Mouse (Mus musculus): Measurements from ENCODE around the gene Fkbpl. TPM values are rescaled to one million over a fixed set of nuclear protein-coding genes. Genes with fewer than 3 reads are reported as not detected.

Fkbpl gene
- total and polyA plus RNA-seq, 3 experiments = 6.4 to 7.0 TPM; not detected in 1

- H3K27ac ChIP-seq (ENCODE audit: control insufficient read depth, low read depth, low read length) = no peak overlapping the region
- TF ChIP-seq MAX (IDR thresholded peaks at IDR 0.05; ENCODE audit: low read length) (no peak), ZC3H11A (IDR thresholded peaks at IDR 0.05; ENCODE audit: low read depth, low read length) (no peak), ELF1 (IDR thresholded peaks at IDR 0.05; ENCODE audit: low read depth, low read length) (no peak), KAT2A (conservative IDR thresholded peaks at IDR 0.05; ENCODE audit: low read depth, low read length) (no peak), ETS1 (IDR thresholded peaks at IDR 0.05; ENCODE audit: low read depth, low read length) (no peak), POLR2AphosphoS2 (IDR thresholded peaks at IDR 0.05; ENCODE audit: low read length) (no peak), RCOR1 (IDR thresholded peaks at IDR 0.05; ENCODE audit: low read depth, low read length) (no peak), GABPA (IDR thresholded peaks at IDR 0.05; ENCODE audit: low read depth, low read length) (no peak)
- H3K4me3 ChIP-seq (ENCODE audit: control insufficient read depth in 1 of 2, insufficient read depth in 1 of 2, low read depth in 2 of 2, low read length in 2 of 2) = no peak overlapping the region
- no peak overlapping the region for H3K9ac ChIP-seq (ENCODE audit: control insufficient read depth, low read depth, low read length, poor library complexity, severe bottlenecking)
- no peaks in the 10 kb centered on the region for H3K9me3 ChIP-seq (replicated peaks; ENCODE audit: insufficient read depth, low read length)
- H3K79me2 ChIP-seq (ENCODE audit: control insufficient read depth, insufficient read depth, low read length, poor library complexity) = peaks cover 16% of the 10 kb centered on the region
- DNase-seq (ENCODE audit: low read depth, low spot score) = no peak
- no peaks in the 10 kb centered on the region for H3K27me3 ChIP-seq (ENCODE audit: control insufficient read depth in 1 of 2, insufficient read depth in 2 of 2, low read length in 2 of 2)
- H3K36me3 ChIP-seq (ENCODE audit: control insufficient read depth in 1 of 2, insufficient read depth in 2 of 2, low read length in 2 of 2) = peaks cover 0 to 16% of the 10 kb centered on the region in 2 experiments; a peak in 3 of 4 replicates
- H3K4me1 ChIP-seq (ENCODE audit: control insufficient read depth in 1 of 2, insufficient read depth in 2 of 2, low read length in 2 of 2) = peaks cover 2 to 25% of the 10 kb centered on the region in 2 experiments; a peak in 3 of 4 replicates
Measured at GRCm38 (mm10) chr17:34624981-34625380, 19.6 kb upstream of the Fkbpl start.

GRCm38 (mm10) chr17:34626062-34626772, 18.3 kb upstream of the Fkbpl start:
- Histone ChIP-seq H3K27ac (ENCODE audit: control insufficient read depth, low read depth, low read length) (peak overlapping the region; percentile 84), H3K4me1 (ENCODE audit: control insufficient read depth in 1 of 2, insufficient read depth in 2 of 2, low read length in 2 of 2) (peaks cover 2 to 33% of the 10 kb centered on the region in 2 experiments; a peak in 3 of 4 replicates), H3K9ac (ENCODE audit: control insufficient read depth, low read depth, low read length, poor library complexity, severe bottlenecking) (peak overlapping the region; percentile 86), H3K9me3 (replicated peaks; ENCODE audit: insufficient read depth, low read length) (no peaks in the 10 kb centered on the region), H3K27me3 (ENCODE audit: control insufficient read depth in 1 of 2, insufficient read depth in 2 of 2, low read length in 2 of 2) (no peaks in the 10 kb centered on the region; a peak in 1 of 4 replicates), H3K36me3 (ENCODE audit: control insufficient read depth in 1 of 2, insufficient read depth in 2 of 2, low read length in 2 of 2) (peaks cover 0 to 16% of the 10 kb centered on the region in 2 experiments; a peak in 3 of 4 replicates), H3K79me2 (ENCODE audit: control insufficient read depth, insufficient read depth, low read length, poor library complexity) (peaks cover 16% of the 10 kb centered on the region), H3K4me3 (ENCODE audit: control insufficient read depth in 1 of 2, insufficient read depth in 1 of 2, low read depth in 2 of 2, low read length in 2 of 2) (peak overlapping the region; percentile 91 to 92)
- no peak for DNase-seq (ENCODE audit: low read depth, low spot score)
- TF ChIP-seq MAX (IDR thresholded peaks at IDR 0.05; ENCODE audit: low read length) = no peak
- no peak for TF ChIP-seq POLR2A (IDR thresholded peaks at IDR 0.05; ENCODE audit: control insufficient read depth in 1 of 2, insufficient read depth in 1 of 2, low read depth in 1 of 2, low read length in 2 of 2, poor library complexity in 1 of 2)
- TF ChIP-seq TBP (IDR thresholded peaks at IDR 0.05; ENCODE audit: low read depth, low read length) = no peak
- no peak for TF ChIP-seq MXI1 (IDR thresholded peaks at IDR 0.05; ENCODE audit: low read depth, low read length)
- TF ChIP-seq NELFE (IDR thresholded peaks at IDR 0.05; ENCODE audit: low read depth, low read length) = no peak
- no peak for TF ChIP-seq ETS1 (IDR thresholded peaks at IDR 0.05; ENCODE audit: low read depth, low read length)
- TF ChIP-seq ZKSCAN1 (IDR thresholded peaks at IDR 0.05; ENCODE audit: low read depth, low read length) = no peak
- TF ChIP-seq RAD21 (IDR thresholded peaks at IDR 0.05; ENCODE audit: low read depth, low read length) = no peak

DNA sequence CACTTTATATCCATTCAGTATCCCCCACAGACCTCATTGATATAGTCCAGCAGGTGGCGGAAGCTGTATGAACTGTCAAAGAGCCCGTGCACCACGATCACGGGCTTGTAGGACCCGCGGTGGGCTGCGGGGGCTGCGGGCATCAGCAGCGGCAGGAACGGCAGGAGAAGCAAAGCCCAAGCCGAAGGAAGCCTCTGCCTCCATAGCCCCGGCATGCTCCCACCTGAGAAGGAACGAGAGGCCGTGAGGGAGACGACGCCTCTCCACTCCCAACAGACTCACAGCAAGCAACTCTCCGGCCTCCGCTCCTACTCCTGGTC, 17.8 kb upstream of the Fkbpl start:
- peak overlapping the region; percentile 84 for H3K27ac ChIP-seq (ENCODE audit: control insufficient read depth, low read depth, low read length)
- H3K79me2 ChIP-seq (ENCODE audit: control insufficient read depth, insufficient read depth, low read length, poor library complexity) = peaks cover 16% of the 10 kb centered on the region
- peaks cover 2 to 38% of the 10 kb centered on the region in 2 experiments; a peak in 3 of 4 replicates for H3K4me1 ChIP-seq (ENCODE audit: control insufficient read depth in 1 of 2, insufficient read depth in 2 of 2, low read length in 2 of 2)
- no peaks in the 10 kb centered on the region for H3K9me3 ChIP-seq (replicated peaks; ENCODE audit: insufficient read depth, low read length)
- peak; percentile 70 for DNase-seq (ENCODE audit: low read depth, low spot score)
- no peaks in the 10 kb centered on the region; a peak in 1 of 4 replicates for H3K27me3 ChIP-seq (ENCODE audit: control insufficient read depth in 1 of 2, insufficient read depth in 2 of 2, low read length in 2 of 2)
- peaks cover 0 to 21% of the 10 kb centered on the region in 2 experiments; a peak in 3 of 4 replicates for H3K36me3 ChIP-seq (ENCODE audit: control insufficient read depth in 1 of 2, insufficient read depth in 2 of 2, low read length in 2 of 2)
- peak overlapping the region; percentile 91 to 92 for H3K4me3 ChIP-seq (ENCODE audit: control insufficient read depth in 1 of 2, insufficient read depth in 1 of 2, low read depth in 2 of 2, low read length in 2 of 2)
- peak overlapping the region; percentile 86 for H3K9ac ChIP-seq (ENCODE audit: control insufficient read depth, low read depth, low read length, poor library complexity, severe bottlenecking)
- TF ChIP-seq HCFC1 (IDR thresholded peaks at IDR 0.05; ENCODE audit: low read depth, low read length) (no peak), NELFE (IDR thresholded peaks at IDR 0.05; ENCODE audit: low read depth, low read length) (no peak), MYC (IDR thresholded peaks at IDR 0.05; ENCODE audit: low read depth, low read length) (no peak), MXI1 (IDR thresholded peaks at IDR 0.05; ENCODE audit: low read depth, low read length) (no peak; the same call in 1 of the 2 replicates), CTCF (IDR thresholded peaks at IDR 0.05 in 2 of 3, conservative IDR thresholded peaks at IDR 0.05 in 1 of 3; ENCODE audit: control insufficient read depth in 1 of 3, insufficient read depth in 1 of 3, low read depth in 2 of 3, low read length in 3 of 3, poor library complexity in 1 of 3, severe bottlenecking in 1 of 3) (peak in 2 of 3 experiments; percentile 34 to 46; a peak in 4 of 6 replicates), RAD21 (IDR thresholded peaks at IDR 0.05; ENCODE audit: low read depth, low read length) (peak; percentile 17), GABPA (IDR thresholded peaks at IDR 0.05; ENCODE audit: low read depth, low read length) (no peak), MYB (IDR thresholded peaks at IDR 0.05; ENCODE audit: low read depth, low read length) (no peak), ZKSCAN1 (IDR thresholded peaks at IDR 0.05; ENCODE audit: low read depth, low read length) (no peak), ZMIZ1 (IDR thresholded peaks at IDR 0.05; ENCODE audit: low read depth, low read length) (no peak), RCOR1 (IDR thresholded peaks at IDR 0.05; ENCODE audit: low read depth, low read length) (no peak), USF1 (IDR thresholded peaks at IDR 0.05; ENCODE audit: low read depth, low read length) (no peak), JUND (IDR thresholded peaks at IDR 0.05; ENCODE audit: low read depth, low read length) (no peak), TCF12 (IDR thresholded peaks at IDR 0.05; ENCODE audit: low read depth, low read length) (no peak), TAL1 (IDR thresholded peaks at IDR 0.05; ENCODE audit: low read length) (no peak), MAFK (IDR thresholded peaks at IDR 0.05; ENCODE audit: borderline replicate concordance, low read depth, low read length) (no peak)
